Mouse (Mus musculus): ENCODE data around the gene Cfap298. TPM values are rescaled to one million over a fixed set of nuclear protein-coding genes. Genes with fewer than 3 reads are reported as not detected.

Gene Cfap298
- polyA plus RNA-seq, 1 experiment from 2014 or later = 49.8 TPM

DNA sequence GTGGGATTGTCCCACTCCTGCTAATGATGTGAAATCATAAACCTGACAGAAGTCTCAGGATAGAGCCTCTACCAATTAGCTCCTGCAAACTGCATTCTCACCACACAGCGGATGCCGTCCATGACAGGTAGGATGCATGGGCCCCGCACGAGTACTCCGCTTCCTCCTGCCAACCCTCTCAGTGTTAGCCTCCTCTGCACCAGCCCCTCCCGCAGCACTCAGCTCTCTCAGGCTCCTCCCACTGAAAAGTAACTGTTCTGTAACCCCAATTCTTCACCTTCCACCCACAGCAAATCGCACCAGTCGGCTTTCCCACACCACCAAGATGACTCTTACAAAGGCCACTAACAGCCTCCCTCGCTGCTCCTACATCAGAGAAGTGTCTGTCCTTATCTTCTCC lies 18.2 kb upstream of the Cfap298 start:
- Histone ChIP-seq H3K9ac (no peak overlapping the region), H3K27me3 (ENCODE audit: control insufficient read depth, insufficient read depth, low read length) (no peaks in the 10 kb centered on the region), H3K9me3 (ENCODE audit: control insufficient read depth, low read length) (no peaks in the 10 kb centered on the region), H3K4me3 (replicated peaks; ENCODE audit: low read length) (no peak overlapping the region), H3K27ac (no peak overlapping the region), H3K36me3 (replicated peaks; ENCODE audit: control insufficient read depth, insufficient read depth) (peaks cover 87% of the 10 kb centered on the region), H3K4me2 (replicated peaks) (no peak overlapping the region), H3K4me1 (replicated peaks; ENCODE audit: control insufficient read depth, insufficient read depth, low read length) (no peaks in the 10 kb centered on the region)
- no peak for ATAC-seq (ENCODE audit: low FRiP score)
- WGBS = 94% methylated on average over 9 of the region's 9 CpGs
- no peak for DNase-seq (ENCODE audit: low spot score)

DNA sequence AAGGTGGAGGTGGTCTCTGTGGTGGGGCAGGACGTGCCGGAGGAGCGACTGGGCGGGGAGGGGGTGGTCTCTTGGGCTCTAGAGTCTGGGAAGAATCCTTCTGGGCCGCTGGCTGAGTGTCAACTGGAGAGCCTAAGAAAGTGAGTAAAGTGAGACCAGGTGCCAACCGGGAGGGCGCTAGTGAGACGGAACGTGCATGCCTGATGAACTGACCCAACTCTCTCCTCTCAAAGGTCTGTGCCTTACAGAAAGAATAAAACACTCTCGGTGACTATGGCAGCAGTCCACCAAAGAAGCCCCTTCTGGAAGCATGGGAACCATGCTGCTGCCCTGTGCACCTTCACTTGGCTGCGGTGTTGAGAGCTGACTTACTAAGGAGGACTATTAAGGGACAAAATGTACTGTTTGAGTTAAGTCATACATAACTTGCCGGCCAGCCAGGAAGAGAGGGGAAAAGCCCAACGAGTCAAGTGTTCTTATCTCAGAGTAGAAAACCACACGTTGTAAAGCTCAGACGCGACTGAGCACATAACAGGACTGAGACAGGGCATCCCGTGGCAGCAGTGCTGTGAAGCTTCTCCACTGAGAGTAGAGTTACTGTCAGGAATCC lies 15.5 kb upstream of the Cfap298 start:
- no peaks in the 10 kb centered on the region for H3K4me1 ChIP-seq (replicated peaks; ENCODE audit: control insufficient read depth, insufficient read depth, low read length)
- peaks cover 84% of the 10 kb centered on the region for H3K36me3 ChIP-seq (replicated peaks; ENCODE audit: control insufficient read depth, insufficient read depth)
- no peaks in the 10 kb centered on the region for H3K9me3 ChIP-seq (ENCODE audit: control insufficient read depth, low read length)
- no peak overlapping the region for H3K4me2 ChIP-seq (replicated peaks)
- no peak overlapping the region for H3K27ac ChIP-seq
- ATAC-seq (ENCODE audit: low FRiP score) = no peak
- H3K9ac ChIP-seq = no peak overlapping the region
- no peaks in the 10 kb centered on the region for H3K27me3 ChIP-seq (ENCODE audit: control insufficient read depth, insufficient read depth, low read length)
- WGBS = 67% methylated on average over 17 of the region's 17 CpGs
- DNase-seq (ENCODE audit: low spot score) = no peak
- H3K4me3 ChIP-seq (replicated peaks; ENCODE audit: low read length) = no peak overlapping the region

DNA sequence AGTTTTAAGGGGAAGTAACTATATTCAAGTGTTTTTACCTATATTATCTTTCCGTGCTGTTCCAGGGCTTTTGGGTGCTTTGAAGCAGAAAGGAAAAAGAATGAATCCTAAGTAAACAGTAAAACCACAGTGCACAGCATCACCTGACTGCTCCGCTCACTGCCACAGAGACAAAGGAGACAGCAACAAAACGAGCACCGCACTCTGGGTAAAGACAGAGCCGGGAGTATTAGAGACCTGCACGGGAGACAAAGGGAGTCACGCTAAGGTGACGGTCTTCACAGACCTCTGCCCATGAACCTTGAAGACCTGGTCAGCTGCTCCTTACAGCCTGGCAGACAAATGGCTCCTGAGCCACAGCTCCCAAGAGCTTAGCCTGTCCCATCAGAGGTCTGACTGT lies 12.1 kb upstream of the Cfap298 start:
- Histone ChIP-seq H3K4me1 (replicated peaks; ENCODE audit: control insufficient read depth, insufficient read depth, low read length) (no peaks in the 10 kb centered on the region), H3K36me3 (replicated peaks; ENCODE audit: control insufficient read depth, insufficient read depth) (peaks cover 85% of the 10 kb centered on the region), H3K27ac (no peak overlapping the region), H3K4me3 (replicated peaks; ENCODE audit: low read length) (no peak overlapping the region), H3K4me2 (replicated peaks) (no peak overlapping the region), H3K9me3 (ENCODE audit: control insufficient read depth, low read length) (no peaks in the 10 kb centered on the region), H3K27me3 (ENCODE audit: control insufficient read depth, insufficient read depth, low read length) (no peaks in the 10 kb centered on the region), H3K9ac (no peak overlapping the region)
- DNase-seq (ENCODE audit: low spot score) (no peak), ATAC-seq (ENCODE audit: low FRiP score) (no peak)
- 86% methylated on average over 8 of the region's 8 CpGs for WGBS

DNA sequence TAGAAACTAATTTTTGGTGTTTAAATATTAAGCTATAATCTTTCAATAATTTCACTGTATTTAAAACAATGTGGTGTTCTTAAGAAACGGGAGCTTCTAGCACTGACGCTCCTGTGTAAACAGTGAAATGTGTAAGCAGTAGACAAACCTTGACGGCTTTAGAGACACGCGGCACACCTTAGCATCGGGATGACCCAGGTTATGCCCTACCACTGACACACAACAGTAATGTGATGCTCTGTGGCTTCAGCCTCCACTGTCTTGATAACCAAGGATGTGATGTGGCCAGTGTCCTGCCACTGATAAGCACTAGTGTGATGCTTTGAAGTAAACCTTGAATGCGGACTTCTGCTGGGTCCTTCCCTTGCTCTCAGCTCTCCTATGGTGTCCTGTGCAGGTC lies 6.3 kb upstream of the Cfap298 start:
- peaks cover 78% of the 10 kb centered on the region for H3K36me3 ChIP-seq (replicated peaks; ENCODE audit: control insufficient read depth, insufficient read depth)
- ATAC-seq (ENCODE audit: low FRiP score) (no peak), DNase-seq (ENCODE audit: low spot score) (no peak)
- WGBS = 97% methylated on average over 7 of the region's 7 CpGs
- H3K9ac ChIP-seq = no peak overlapping the region
- H3K4me3 ChIP-seq (replicated peaks; ENCODE audit: low read length) = no peak overlapping the region
- H3K27me3 ChIP-seq (ENCODE audit: control insufficient read depth, insufficient read depth, low read length) = no peaks in the 10 kb centered on the region
- no peak overlapping the region for H3K27ac ChIP-seq
- no peaks in the 10 kb centered on the region for H3K4me1 ChIP-seq (replicated peaks; ENCODE audit: control insufficient read depth, insufficient read depth, low read length)
- H3K9me3 ChIP-seq (ENCODE audit: control insufficient read depth, low read length) = no peaks in the 10 kb centered on the region
- no peak overlapping the region for H3K4me2 ChIP-seq (replicated peaks)

DNA sequence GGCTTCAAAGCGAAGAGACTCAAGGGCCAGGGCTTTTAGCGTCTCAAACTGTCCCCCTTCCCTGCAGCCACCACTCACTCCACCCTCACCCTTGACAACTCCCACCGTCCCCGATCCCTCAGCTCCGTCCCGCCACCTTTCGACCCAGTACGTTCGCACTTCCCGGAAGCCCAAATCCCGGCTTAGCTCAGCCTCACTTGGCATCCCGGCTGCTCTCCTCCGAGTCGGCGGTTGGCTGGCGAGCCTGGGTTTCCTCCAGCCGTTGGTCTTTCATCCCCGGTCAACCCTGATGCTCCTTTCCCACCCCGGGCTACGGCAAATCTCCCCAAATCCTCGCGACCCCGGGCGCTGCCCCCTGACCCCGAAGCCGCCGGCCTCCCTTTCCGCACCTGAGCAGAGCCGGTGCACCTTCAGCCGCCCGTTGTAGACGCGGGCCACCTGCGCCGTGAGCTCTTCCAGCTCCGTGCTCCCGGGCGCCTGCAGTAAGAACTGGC lies 674 bp downstream of the Cfap298 start:
- H3K27ac ChIP-seq = peak overlapping the region; percentile 86
- no peaks in the 10 kb centered on the region for H3K27me3 ChIP-seq (ENCODE audit: control insufficient read depth, insufficient read depth, low read length)
- peaks cover 6% of the 10 kb centered on the region; the same call in 1 of the 2 replicates for H3K4me1 ChIP-seq (replicated peaks; ENCODE audit: control insufficient read depth, insufficient read depth, low read length)
- H3K4me3 ChIP-seq (replicated peaks; ENCODE audit: low read length) = peak overlapping the region; percentile 82
- no peaks in the 10 kb centered on the region for H3K9me3 ChIP-seq (ENCODE audit: control insufficient read depth, low read length)
- DNase-seq (ENCODE audit: low spot score) (peak; percentile 40), ATAC-seq (ENCODE audit: low FRiP score) (peak; percentile 22)
- H3K9ac ChIP-seq = peak overlapping the region; percentile 78
- H3K4me2 ChIP-seq (replicated peaks) = peak overlapping the region; percentile 78
- H3K36me3 ChIP-seq (replicated peaks; ENCODE audit: control insufficient read depth, insufficient read depth) = peaks cover 31% of the 10 kb centered on the region
- WGBS = 1% methylated on average over 38 of the region's 38 CpGs

DNA sequence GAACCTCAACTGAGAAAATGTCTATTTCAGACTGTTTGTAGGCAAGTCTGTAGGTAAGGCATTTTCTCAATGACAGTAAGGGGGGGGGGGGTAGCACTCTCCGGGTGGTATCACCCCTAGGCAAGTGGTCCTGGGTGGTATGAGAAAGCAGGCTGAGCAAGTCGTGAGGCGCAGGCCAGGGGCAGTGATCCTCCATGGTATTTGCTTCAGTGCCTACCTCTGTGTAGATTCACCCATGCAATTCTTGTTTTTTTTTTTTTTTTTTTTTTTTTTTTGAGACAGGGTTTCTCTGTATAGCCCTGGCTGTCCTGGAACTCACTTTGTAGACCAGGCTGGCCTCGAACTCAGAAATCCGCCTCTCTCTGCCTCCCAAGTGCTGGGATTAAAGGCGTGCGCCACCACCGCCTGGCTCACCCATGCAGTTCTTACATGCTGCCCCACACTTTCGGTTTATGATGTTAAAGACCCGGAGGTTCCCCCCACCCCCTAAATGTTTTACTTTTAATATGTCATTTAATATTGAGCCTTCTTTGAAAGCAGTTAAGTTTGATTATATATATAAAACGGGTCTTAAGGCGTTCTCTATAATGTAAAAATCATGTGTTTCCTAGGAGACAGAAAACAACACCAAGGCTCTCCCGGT lies 1.3 kb downstream of the Cfap298 start:
- ATAC-seq (ENCODE audit: low FRiP score) (no peak), DNase-seq (ENCODE audit: low spot score) (no peak)
- 25% methylated on average over 13 of the region's 13 CpGs for WGBS
- H3K4me2 ChIP-seq (replicated peaks) = peak overlapping the region; percentile 78
- no peaks in the 10 kb centered on the region for H3K9me3 ChIP-seq (ENCODE audit: control insufficient read depth, low read length)
- peaks cover 6% of the 10 kb centered on the region; the same call in 1 of the 2 replicates for H3K4me1 ChIP-seq (replicated peaks; ENCODE audit: control insufficient read depth, insufficient read depth, low read length)
- H3K4me3 ChIP-seq (replicated peaks; ENCODE audit: low read length) = peak overlapping the region; percentile 82
- H3K27me3 ChIP-seq (ENCODE audit: control insufficient read depth, insufficient read depth, low read length) = no peaks in the 10 kb centered on the region
- H3K36me3 ChIP-seq (replicated peaks; ENCODE audit: control insufficient read depth, insufficient read depth) = peaks cover 29% of the 10 kb centered on the region
- H3K27ac ChIP-seq = peak overlapping the region; percentile 86
- peak overlapping the region; percentile 78 for H3K9ac ChIP-seq

DNA sequence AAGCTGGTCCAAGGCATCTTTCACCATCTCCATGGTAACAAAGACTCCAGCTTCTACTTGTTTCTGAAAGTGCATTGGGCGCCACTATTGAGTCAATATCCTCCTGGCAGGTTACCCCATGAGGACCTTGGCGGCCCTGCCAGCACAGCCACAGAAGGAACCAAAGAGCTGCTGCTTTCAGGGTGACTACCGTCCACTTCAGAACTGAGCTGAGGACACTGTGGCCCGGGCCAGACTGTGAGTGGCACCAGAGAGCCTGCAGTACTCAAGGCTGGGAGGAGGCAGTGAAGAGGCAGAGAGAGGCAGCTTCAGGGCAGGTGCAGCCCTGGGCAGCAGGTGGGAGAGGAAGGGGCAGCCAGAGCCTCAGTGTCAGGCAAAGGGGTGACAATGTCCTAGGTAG lies 7.5 kb downstream of the Cfap298 start:
- ATAC-seq (ENCODE audit: low FRiP score) (no peak), DNase-seq (ENCODE audit: low spot score) (no peak)
- no peaks in the 10 kb centered on the region for H3K4me1 ChIP-seq (replicated peaks; ENCODE audit: control insufficient read depth, insufficient read depth, low read length)
- H3K4me2 ChIP-seq (replicated peaks) = no peak overlapping the region
- 84% methylated on average over 4 of the region's 4 CpGs for WGBS
- H3K9ac ChIP-seq = no peak overlapping the region
- H3K27ac ChIP-seq = no peak overlapping the region
- no peaks in the 10 kb centered on the region for H3K27me3 ChIP-seq (ENCODE audit: control insufficient read depth, insufficient read depth, low read length)
- H3K9me3 ChIP-seq (ENCODE audit: control insufficient read depth, low read length) = no peaks in the 10 kb centered on the region
- no peak overlapping the region for H3K4me3 ChIP-seq (replicated peaks; ENCODE audit: low read length)
- peaks cover 30% of the 10 kb centered on the region for H3K36me3 ChIP-seq (replicated peaks; ENCODE audit: control insufficient read depth, insufficient read depth)

DNA sequence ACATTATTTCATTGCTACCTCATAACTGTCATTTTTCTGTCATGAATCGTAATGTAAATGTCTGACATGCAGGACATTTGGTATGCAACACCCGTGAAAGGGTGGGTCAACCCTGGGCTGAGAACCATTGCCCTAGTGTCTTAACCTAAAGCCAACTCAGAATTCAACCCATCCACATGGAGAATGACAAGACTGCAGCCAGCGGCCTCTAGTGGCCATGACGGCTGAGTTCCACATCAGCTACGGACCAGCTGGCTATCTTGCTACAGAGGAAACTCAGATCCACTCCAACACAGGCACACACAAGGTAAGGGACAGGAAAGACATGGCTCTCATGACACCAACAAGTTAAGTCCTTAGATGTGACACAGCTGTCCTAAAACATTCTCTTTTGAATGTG lies 9.5 kb downstream of the Cfap298 start:
- Histone ChIP-seq H3K27ac (no peak overlapping the region), H3K36me3 (replicated peaks; ENCODE audit: control insufficient read depth, insufficient read depth) (peaks cover 26% of the 10 kb centered on the region), H3K9me3 (ENCODE audit: control insufficient read depth, low read length) (no peaks in the 10 kb centered on the region), H3K4me2 (replicated peaks) (no peak overlapping the region), H3K4me3 (replicated peaks; ENCODE audit: low read length) (no peak overlapping the region), H3K27me3 (ENCODE audit: control insufficient read depth, insufficient read depth, low read length) (no peaks in the 10 kb centered on the region), H3K9ac (no peak overlapping the region), H3K4me1 (replicated peaks; ENCODE audit: control insufficient read depth, insufficient read depth, low read length) (no peaks in the 10 kb centered on the region)
- DNase-seq (ENCODE audit: low spot score) (peak; percentile 80), ATAC-seq (ENCODE audit: low FRiP score) (no peak)
- 23% methylated on average over 5 of the region's 5 CpGs for WGBS

DNA sequence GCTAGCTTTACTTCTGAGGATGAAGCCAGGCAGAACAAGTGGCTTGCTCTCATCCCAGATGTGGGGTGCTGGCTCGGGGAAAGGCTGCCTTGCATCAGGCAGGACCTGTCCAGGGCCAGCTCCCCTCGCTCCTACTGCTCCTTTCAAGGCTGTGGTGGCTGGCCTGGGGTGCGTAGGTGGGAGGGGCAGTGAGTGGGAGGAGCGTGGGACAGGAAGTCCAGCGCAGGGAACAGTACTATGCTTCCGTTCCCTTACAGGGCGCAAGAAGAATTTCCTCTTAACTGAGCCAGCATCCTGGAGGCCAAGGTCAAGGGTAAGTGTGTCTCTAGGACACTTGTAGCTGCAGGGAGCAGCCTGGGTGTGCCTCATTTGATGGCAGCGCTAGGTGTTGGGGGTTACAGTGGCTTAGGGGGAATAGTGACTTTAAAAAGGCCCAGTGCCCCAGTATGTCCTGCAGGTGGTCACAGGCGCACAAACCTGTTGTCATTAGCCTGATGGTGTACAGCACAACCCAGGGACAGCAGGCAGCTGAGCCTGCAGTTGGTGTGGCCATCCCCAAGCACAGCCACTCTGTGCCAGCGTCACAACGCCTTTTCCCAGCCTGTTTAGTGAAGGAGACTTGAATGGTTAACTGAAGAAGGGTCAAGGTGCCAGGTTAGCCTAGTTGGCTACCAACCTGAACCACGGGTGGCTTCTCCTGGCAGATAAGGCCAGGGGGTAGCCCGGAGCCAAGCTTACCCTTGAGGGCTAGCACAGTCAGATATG lies 10.1 kb downstream of the Cfap298 start:
- 84% methylated on average over 13 of the region's 13 CpGs for WGBS
- Histone ChIP-seq H3K9ac (no peak overlapping the region), H3K27ac (no peak overlapping the region), H3K4me3 (replicated peaks; ENCODE audit: low read length) (no peak overlapping the region), H3K27me3 (ENCODE audit: control insufficient read depth, insufficient read depth, low read length) (no peaks in the 10 kb centered on the region), H3K36me3 (replicated peaks; ENCODE audit: control insufficient read depth, insufficient read depth) (peaks cover 21% of the 10 kb centered on the region), H3K4me1 (replicated peaks; ENCODE audit: control insufficient read depth, insufficient read depth, low read length) (no peaks in the 10 kb centered on the region), H3K9me3 (ENCODE audit: control insufficient read depth, low read length) (no peaks in the 10 kb centered on the region), H3K4me2 (replicated peaks) (no peak overlapping the region)
- ATAC-seq (ENCODE audit: low FRiP score) (no peak; the same call in 1 of the 2 replicates), DNase-seq (ENCODE audit: low spot score) (no peak)

All from hindbrain, embryonic 14.5 days (tissue).